Mouse (Mus musculus): ENCODE measurements around the gene Ostm1.

Ostm1 gene

GRCm38 (mm10) chr10:42583902-42584435, 347 bp downstream of the Ostm1 start:
- DNase-seq (ENCODE audit: low spot score in 2 of 2), result no peak

- no peak for DNase-seq (ENCODE audit: low spot score in 2 of 2)
These were observed 888 bp downstream of the Ostm1 start for GRCm38 (mm10) chr10:42584436-42584983.

DNA sequence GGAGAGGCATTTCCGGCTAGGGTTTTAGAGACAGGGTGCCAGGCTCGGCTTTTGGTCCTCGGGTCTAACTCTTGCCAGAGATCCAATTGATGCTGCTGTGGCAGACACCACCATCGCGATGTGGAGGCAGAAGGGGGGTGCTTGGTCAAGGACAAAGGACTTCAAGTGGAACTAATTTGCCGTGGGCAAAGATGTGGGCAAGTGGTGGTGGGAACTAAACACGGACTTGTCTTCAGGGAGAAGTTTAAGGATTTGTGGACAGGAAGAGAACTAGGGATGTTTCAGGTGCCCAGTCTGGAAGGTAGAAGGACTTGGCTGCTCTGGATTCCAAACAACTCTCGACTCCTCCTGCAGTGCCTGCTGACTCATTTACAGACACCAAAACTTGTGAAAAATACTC, 1.5 kb downstream of the Ostm1 start:
- DNase-seq (ENCODE audit: low spot score in 2 of 2), result no peak

GRCm38 (mm10) chr10:42585596-42586305, 2.1 kb downstream of the Ostm1 start:
- DNase-seq (ENCODE audit: low spot score in 2 of 2), result no peak

DNA sequence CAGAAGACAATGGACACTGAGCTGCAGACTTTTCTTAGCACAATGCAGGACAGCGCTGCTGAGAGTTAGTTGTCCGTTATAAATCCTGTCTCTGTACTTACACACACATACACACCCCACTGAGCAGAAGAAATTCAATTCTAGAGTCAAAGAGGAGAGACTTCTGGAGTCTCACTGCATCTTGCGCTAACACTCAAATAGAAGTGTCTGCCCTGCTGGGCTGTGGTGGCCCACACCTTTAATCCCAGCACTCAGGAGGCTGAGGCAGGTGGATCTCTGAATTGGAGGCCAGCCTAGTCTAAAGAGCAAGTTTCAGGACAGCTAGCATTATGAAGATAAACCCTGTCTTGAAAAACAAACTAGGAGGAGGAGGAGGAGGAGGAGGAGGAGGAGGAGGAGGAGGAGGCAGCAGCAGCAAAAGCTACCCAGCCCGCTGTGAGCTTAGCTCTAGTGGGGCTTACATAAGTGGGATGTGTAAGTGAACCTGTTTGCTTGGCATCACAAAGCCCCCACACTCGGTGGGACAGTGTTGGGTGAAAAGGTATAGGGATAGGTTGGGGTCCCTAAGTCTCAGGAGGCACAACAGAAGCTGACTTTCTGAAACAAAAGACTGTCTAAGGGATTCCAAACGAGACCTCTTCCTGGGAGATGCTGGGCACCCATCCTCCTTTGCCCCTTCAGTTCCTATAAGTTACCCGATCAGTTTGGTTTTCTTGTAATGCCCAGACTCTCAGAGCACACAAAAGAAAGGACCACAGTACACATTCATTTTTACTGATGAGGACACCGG, 4.5 kb downstream of the Ostm1 start:
- DNase-seq (ENCODE audit: low spot score in 2 of 2), result no peak

DNA sequence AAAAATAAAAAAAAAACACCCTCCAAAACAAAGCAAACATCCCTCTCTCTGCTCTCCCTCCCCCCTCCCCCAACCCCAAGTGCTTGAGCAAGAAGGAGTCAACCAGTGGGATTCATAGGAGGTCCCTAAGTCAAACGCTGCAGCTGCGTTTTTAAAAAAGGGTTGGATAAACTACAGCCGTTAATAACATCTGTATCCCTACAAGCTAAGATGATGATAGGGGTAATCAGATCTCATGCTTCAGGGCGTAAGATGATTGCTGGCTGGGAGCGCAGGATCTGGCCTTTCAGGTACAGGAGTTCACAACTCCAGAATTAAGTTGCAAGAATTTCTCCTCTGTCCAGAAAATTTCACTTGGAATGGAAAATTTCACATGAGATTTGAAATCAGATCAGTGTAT, 5.9 kb downstream of the Ostm1 start:
- no peak for DNase-seq (ENCODE audit: low spot score in 2 of 2)

GRCm38 (mm10) chr10:42590261-42591184, 6.9 kb downstream of the Ostm1 start:
- no peak for DNase-seq (ENCODE audit: low spot score in 2 of 2)

DNA sequence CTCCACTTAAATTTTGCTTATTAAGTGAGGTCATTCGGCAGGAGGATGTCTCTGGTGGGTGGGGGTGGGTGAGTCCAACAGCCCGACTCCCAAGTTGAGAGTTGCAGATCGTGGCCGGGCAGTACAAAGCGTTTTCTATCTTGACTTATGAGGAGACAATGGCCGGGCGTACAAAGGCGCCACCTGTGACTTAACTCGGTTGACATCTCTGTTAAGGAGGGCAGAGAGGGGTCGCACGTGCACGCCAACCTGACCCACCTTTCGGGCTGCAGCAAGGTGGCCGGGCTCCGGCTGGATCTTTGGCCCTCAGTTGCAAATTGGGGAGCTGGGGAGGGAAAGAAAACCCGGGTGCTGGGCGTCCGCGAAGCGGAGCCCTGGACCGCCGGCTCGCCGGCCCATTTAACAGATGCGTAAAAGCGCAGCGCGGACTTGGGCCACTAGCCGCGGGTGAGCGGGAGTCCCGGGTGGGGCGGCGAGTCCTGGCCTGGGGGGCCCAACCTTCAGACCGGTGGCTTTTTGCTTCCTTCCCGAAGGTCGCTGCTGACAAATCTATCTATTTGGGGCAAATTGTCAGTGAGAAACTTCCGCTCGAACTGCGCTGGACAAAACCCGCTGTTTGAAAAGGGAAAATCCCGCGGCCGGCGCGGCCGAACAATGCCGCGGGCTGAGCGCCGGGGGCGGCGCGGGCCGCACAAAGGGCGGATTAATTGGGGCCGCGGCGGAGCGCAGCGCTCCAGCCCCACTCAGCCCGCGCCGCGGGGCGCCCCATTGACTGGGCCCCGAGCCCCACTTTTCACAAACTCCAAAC, 7.8 kb downstream of the Ostm1 start:
- DNase-seq (ENCODE audit: low spot score in 2 of 2), result no peak

DNA sequence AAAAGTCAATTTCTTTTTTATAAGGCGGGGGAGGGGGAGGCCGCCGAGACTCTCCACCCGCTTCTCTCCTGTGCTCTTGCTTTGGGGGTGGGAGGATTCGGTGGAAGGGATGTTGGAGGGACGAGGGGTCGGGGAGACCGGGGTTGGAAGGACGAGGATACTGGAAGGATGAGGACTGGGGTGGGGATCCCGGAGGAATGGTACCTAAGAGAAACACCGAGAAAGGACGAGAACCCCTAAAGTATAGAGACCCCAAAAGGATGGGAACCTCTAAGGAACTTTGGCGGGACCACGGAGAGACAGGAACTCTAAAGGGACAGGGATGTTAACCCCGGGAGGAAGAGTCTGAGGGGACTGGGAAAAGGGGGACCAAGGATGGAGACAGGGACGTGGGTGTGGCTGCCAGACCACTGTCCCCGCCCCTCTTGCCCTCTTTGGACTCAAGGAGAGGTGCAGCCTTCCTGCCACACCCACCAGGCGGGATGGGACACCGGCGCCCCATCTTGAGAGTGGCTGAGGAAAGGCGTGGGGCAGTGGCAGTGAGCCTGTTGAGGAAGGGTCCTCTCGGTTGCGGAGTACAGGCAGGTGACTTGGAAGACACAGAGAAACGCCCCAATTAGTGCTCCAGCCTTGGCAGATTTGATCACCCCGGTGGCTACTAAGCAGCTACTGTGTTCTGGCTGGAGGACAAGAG, 8.5 kb downstream of the Ostm1 start:
- no peak for DNase-seq (ENCODE audit: low spot score in 2 of 2)

DNA sequence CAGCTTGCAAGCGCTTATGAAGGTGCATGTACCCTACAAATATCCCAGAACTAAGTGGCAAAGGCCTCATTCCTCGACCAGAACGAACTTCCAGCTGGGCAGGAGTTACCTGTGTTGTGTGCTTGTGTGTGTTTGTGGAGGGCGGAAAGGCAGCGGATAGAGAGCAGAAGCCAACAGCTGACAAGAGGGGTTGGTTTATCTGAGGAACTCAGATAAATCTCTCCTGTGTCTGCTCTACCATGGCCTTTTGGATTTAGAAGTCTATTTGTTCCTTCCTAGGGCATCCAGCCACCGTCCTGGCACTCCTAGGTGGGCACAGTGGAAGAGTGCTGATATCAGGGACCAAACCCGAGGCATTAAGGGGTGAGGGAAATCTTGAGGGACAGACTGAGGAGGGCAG, 9.6 kb downstream of the Ostm1 start:
- DNase-seq (ENCODE audit: low spot score in 2 of 2), result no peak

- DNase-seq (ENCODE audit: low spot score in 2 of 2), result no peak
These were observed 15.0 kb downstream of the Ostm1 start for GRCm38 (mm10) chr10:42598615-42599014.

GRCm38 (mm10) chr10:42601556-42601955, 17.9 kb downstream of the Ostm1 start:
- no peak for DNase-seq (ENCODE audit: low spot score in 2 of 2)

- DNase-seq (ENCODE audit: low spot score in 2 of 2), result no peak
These were observed 21.3 kb downstream of the Ostm1 start for GRCm38 (mm10) chr10:42604874-42605273.

DNA sequence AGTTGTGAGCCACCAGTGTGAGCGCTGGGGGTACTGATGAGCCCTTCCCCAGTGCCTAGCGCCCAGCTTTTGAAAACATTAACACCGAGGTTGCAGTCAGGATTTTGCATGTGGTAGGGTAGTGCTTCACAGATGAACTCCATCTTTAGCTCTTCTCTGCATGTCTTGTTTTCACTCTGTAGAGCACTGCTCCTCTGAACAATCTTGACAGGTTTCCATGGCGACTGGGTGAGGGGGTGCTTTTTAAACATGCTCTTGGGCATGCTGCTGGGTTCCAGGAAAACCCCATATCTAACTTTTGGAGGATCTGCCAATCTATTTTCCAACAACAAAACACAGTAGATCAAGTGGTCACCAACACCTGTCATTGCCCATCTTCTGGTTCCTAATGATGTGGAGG, 23.1 kb downstream of the Ostm1 start:
- DNase-seq (ENCODE audit: low spot score in 2 of 2), result no peak

GRCm38 (mm10) chr10:42613075-42613474, 29.5 kb downstream of the Ostm1 start:
- no peak for DNase-seq (ENCODE audit: low spot score in 2 of 2)

- DNase-seq (ENCODE audit: low spot score in 2 of 2), result no peak
These were observed 30.2 kb downstream of the Ostm1 start for GRCm38 (mm10) chr10:42613639-42614381.

- no peak for DNase-seq (ENCODE audit: low spot score in 2 of 2)
These were observed 31.1 kb downstream of the Ostm1 start for GRCm38 (mm10) chr10:42614766-42615165.

GRCm38 (mm10) chr10:42618291-42618690, 34.7 kb downstream of the Ostm1 start:
- no peak for DNase-seq (ENCODE audit: low spot score in 2 of 2)

DNA sequence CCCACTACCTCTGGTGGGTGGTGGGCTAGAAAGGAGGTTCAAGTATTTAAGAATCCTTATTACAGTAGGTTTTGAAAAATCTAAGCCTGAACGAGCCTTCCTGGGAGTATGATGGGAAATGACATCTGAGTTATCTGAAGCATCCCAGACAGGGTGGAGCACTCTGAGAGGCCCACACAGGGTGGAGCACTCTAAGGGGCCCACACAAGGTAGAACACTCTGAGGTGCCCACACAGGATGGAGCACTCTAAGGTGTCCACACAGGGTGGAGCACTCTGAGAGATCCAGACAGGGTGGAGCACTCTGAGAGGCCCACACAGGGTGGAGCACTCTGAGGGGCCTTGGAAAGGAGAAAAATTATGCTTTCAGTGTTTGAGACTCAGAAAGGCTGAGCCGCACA, 42.3 kb downstream of the Ostm1 start:
- DNase-seq (ENCODE audit: low spot score in 2 of 2), result no peak

All from right cerebral cortex, postnatal 36 days (tissue).